Mouse (Mus musculus): Measurements from ENCODE around the gene Saa2.
"Not testable (repeated sequence)": the region's sequence is repeated elsewhere in the genome, so short reads cannot be mapped to it uniquely, and the experiment has no call there.

Gene Saa2

DNA sequence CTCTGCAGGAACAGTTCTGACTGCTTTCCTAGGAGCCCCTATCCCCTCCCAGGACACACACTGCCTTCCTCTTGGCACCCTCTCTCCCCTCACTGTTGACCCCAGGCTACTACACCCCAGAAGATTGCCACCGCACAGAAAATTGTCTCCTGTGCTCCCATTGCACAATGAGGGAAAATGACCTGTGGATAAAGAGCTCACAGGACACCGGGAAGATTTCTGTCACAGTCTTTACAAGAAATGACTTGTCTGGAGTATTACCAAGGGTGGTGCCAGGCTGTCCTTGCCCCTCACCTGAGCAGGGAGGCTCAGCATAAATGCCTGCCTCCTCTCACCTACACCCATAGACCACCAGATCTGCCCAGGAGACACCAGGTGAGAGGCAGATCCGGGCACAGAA is at the start of gene Saa2:
Gene Saa2, plus strand, starts transcription at position 301 of the 400 bp plus-strand sequence.
- no peak for DNase-seq (ENCODE audit: extremely low spot score)

- DNase-seq (ENCODE audit: extremely low spot score), result peak; percentile 95
Observed at GRCm38 (mm10) chr7:46710390-46710844, 41.2 kb upstream of the Saa2 start, which contains the start of gene Saal1. Saal1 (minus strand) TSS chr7:46710680.

- DNase-seq (ENCODE audit: extremely low spot score), result no peak
Observed at GRCm38 (mm10) chr7:46712250-46712649, 39.3 kb upstream of the Saa2 start.

GRCm38 (mm10) chr7:46714518-46714917 is 37.1 kb upstream of the Saa2 start:
- peak; percentile 56 for DNase-seq (ENCODE audit: extremely low spot score)

- DNase-seq (ENCODE audit: extremely low spot score), result no peak
Observed at GRCm38 (mm10) chr7:46715600-46715999, 36.0 kb upstream of the Saa2 start, which contains the start of gene Saa3. Saa3 (minus strand) TSS chr7:46715700.

- DNase-seq (ENCODE audit: extremely low spot score), result no peak
Observed at GRCm38 (mm10) chr7:46716897-46717296, 34.7 kb upstream of the Saa2 start.

DNA sequence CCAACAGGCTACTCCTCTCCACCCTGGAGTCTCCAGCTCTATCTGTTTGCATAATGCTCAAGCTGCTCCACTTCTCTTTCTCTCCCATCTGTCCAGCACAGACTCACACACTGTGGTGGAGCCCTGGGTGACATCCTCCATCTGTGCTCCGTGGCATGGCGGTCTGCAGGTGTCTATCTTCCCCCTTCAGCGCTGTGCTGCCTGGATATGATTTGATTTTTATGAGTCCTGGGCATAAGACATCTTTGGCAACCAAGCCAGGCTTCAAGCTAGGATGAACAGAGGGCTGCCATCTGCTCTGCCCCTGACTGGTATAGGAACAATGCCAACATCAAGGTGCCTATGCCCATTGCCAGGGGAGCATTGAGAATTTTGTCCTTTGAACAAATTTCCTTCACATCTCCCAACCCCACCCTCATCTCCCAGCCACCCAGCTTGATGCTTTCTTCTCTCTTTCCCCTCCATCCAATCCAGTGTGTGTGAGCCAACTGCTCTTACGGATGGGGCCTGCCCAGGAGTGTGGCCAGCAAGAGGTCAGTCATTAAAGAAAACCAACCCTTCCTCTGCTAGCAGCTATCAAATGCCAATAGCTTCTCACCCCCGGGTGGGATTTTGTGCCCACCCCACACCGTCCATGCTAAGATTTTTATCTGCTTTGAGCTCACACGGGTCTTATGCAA is 32.9 kb upstream of the Saa2 start:
- DNase-seq (ENCODE audit: extremely low spot score), result no peak

DNA sequence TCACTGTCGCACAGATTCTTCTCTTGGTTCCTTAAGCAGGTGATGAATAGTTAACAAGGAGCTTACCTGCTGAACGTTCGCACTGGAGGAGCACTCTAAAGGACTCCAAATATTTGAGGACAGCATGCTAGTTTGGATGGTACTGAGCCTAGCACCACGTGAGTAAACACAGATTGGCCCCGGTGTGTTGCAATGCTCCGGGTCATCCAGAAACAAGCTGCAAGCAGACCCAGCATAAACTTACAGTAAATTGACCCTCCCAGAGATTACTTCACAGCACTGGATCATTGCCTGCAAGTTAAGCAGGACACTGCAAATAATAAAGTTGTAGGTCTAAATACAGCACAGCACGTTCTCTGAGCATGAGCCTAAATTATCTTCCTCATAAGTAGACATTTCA is 32.1 kb upstream of the Saa2 start:
- DNase-seq (ENCODE audit: extremely low spot score), result no peak

- no peak for DNase-seq (ENCODE audit: extremely low spot score)
Observed at GRCm38 (mm10) chr7:46720460-46720859, 31.1 kb upstream of the Saa2 start.

DNA sequence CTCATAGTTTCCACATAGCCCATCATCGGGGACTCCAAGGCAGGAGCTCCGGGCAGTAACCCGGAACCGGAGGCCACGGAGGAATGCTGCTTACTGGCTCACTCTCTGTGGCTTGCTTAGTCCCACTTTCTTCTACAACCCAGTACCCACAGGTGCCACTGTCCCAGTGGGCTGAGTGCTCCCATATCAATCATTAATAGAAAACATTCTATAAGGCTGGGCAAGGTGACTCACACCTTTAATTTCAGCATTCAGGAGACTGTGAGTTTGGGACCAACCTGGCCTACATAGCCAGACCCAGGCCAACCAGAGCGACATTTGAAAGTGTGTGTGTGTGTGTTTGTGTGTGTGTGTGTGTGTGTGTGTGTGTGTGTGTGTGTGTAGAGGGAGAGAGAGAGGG is 28.2 kb upstream of the Saa2 start:
- no peak for DNase-seq (ENCODE audit: extremely low spot score)

GRCm38 (mm10) chr7:46723849-46724248 is 27.7 kb upstream of the Saa2 start:
- no peak for DNase-seq (ENCODE audit: extremely low spot score)

DNA sequence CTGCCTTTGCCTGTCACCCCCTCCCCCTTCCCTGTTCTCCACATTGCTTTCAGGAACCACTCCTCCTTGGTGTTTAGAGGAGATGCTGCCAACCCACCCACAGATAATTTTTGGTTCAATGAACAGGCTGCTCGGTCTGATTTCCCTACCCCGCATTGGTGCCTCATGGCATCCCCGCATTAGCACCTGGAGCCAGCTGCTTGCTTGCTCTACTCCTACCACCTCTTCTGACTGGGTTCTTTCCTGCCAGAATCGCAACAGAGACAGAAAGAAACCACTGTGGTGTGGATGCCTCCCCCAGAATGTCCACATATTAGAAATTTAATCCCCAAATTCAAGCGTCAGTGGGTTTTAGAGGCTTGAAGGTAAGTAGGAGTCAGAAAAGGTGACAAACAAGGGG is 27.2 kb upstream of the Saa2 start:
- DNase-seq (ENCODE audit: extremely low spot score), result no peak

DNA sequence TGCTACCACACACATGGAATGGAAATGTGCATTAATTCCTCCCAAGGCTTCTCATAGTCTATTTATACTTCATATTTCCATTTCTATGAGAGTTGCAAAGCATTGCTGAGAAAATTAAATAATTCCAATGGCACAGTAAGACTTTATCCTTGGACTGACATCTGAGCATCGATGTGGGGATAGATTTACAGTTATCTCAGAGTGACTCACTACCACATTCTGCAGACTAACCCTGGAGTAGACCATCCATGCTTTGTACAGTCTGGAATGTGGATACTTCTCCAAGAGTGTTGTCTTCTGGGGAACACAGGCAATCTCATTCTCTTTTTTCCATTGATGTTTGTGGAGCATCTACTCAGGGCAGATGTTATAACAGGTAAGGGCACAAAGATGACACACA is 24.0 kb upstream of the Saa2 start:
- no peak for DNase-seq (ENCODE audit: extremely low spot score)

- DNase-seq (ENCODE audit: extremely low spot score), result no peak
Observed at GRCm38 (mm10) chr7:46732458-46732857, 19.1 kb upstream of the Saa2 start, which contains the start of gene Saa4. Saa4 (minus strand) TSS chr7:46732603.

DNA sequence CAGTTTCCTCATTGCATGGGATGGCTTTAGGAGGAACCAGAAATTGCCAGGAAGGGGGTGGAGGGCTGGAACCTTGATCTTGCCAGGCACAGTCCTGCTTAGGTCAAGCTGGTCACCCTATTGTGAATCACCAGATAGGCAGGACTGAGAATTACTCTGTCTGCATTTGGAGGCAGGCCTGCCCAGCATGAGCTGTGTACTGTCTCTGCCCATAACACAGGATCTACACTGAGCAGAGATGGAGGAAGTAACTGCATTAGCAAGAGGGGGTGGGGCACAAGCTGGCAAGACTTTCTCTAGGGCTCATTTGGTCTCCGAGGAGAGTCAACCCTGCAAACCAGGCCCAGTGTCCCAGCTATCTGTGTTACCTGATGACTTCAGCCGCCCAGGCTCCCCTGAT is 16.6 kb upstream of the Saa2 start:
- DNase-seq (ENCODE audit: extremely low spot score), result no peak

- DNase-seq (ENCODE audit: extremely low spot score), result no peak
Observed at GRCm38 (mm10) chr7:46738561-46739460, 12.8 kb upstream of the Saa2 start.

DNA sequence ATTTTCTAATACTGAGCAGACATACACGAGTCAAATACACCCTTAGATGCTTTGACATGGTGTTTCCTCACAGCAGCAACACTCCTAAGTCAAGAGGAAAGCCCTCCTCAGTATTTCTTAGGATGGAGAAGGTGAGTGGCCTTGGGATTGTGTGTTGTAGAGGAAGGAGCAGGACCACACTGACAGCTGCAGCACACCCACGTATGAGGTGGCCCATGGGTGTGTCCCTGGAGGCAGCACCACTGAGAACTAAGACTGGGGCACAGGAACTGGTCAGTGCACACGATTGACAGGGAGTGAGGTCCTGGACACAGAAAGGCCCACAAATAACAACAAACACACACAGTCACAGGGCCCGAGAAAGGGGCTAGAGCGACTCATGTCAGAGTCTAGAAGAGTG is 11.5 kb upstream of the Saa2 start:
- DNase-seq (ENCODE audit: extremely low spot score), result not testable (repeated sequence)

- DNase-seq (ENCODE audit: extremely low spot score), result not testable (repeated sequence)
Observed at GRCm38 (mm10) chr7:46742880-46743279, 8.7 kb upstream of the Saa2 start, which contains the start of gene Saa1. Saa1 (minus strand) TSS chr7:46742980.

DNA sequence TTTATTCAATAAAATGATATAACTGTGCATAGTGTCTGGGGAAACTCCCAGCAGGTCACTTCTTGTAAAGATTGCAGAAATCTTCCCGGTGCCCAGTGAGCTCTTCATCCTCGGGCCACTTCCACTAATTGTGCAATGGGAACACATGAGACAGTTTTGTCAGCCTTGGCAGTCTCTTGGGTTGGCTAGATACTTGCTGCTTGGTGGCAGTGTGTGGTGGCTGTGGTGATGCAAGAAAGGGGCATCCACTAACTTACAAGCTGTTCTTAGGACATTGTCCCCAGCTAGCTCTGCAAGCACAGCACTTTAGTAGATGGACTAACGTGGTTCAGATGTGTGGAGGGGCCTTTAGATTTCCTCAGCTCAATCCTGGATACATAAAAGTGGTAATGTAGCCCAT is 5.8 kb upstream of the Saa2 start:
- no peak for DNase-seq (ENCODE audit: extremely low spot score)

- DNase-seq (ENCODE audit: extremely low spot score), result no peak
Observed at GRCm38 (mm10) chr7:46746381-46746780, 5.2 kb upstream of the Saa2 start.

GRCm38 (mm10) chr7:46748459-46748858 is 3.1 kb upstream of the Saa2 start:
- DNase-seq (ENCODE audit: extremely low spot score), result no peak

- DNase-seq (ENCODE audit: extremely low spot score), result no peak
Observed at GRCm38 (mm10) chr7:46761049-46761795, 9.6 kb downstream of the Saa2 start.
